Mouse (Mus musculus) erythroblast, embryonic 14.5 days (primary cell): ENCODE measurements around the gene Dnali1.

Experiments used
- GATA1 ChIP-seq: IDR thresholded peaks from 2 replicates; pipeline ENCODE4 v1.6.1; 2012; ENCODE audit warnings: low read length, inconsistent platforms, mixed read lengths
- TAL1 ChIP-seq: IDR thresholded peaks from 3 replicates; pipeline ENCODE4 v1.6.1; 2012; ENCODE audit warnings: low read length, inconsistent platforms, mixed read lengths

GRCm38 (mm10) chr4:125017431-125017830 is 48.1 kb downstream of the Dnali1 start:
- no peak for TF ChIP-seq GATA1
- TF ChIP-seq TAL1, result no peak
